Mouse (Mus musculus) adrenal gland, postnatal 36 days (tissue): ENCODE data around the gene Olfr70. TPM values are rescaled to one million over a fixed set of nuclear protein-coding genes. Genes with fewer than 3 reads are reported as not detected.

ENCODE experiments used
- DNase-seq, 2 experiments: peaks; one replicate each; pipeline ENCODE4 v3.0.0; 2021; ENCODE audit warnings: mixed read lengths in 1 of 2
- total RNA-seq, 2 experiments: library from RNA; stranded (reverse); gene quantifications; 2 replicates each; pipeline ENCODE4 v1.2.3; 2021

The Olfr70 gene
- total RNA-seq, 2 experiments from 2014 or later, result not detected

- no peak for DNase-seq
Measured at GRCm38 (mm10) chr4:43655656-43656338, 44.8 kb downstream of the Olfr70 start.

GRCm38 (mm10) chr4:43653161-43654015 lies 47.2 kb downstream of the Olfr70 start, which contains the start of gene Spag8:
Gene Spag8, minus strand, starts transcription at chr4:43653594.
- peak; percentile 35 to 61 for DNase-seq

- DNase-seq, result no peak
Measured at GRCm38 (mm10) chr4:43652726-43653125, 47.9 kb downstream of the Olfr70 start.

- no peak for DNase-seq
Measured at GRCm38 (mm10) chr4:43649783-43650182, 50.8 kb downstream of the Olfr70 start.

Other genes with a start within 250 kb of the Olfr70 start
- 1 to 10 TPM; 2.7 to 3.4 TPM for gene Cd72, start 246.2 kb downstream of the Olfr70 start, total RNA-seq
- not detected for gene Sit1, start 217.1 kb downstream of the Olfr70 start, total RNA-seq
- 10 to 100 TPM; 57.3 to 59.3 TPM for gene Ccdc107, start 207.9 kb downstream of the Olfr70 start, total RNA-seq
- 1 to 10 TPM; 2.6 to 3.5 TPM for gene Arhgef39, start 201.1 kb downstream of the Olfr70 start, total RNA-seq
- gene Car9, start 193.8 kb downstream of the Olfr70 start, total RNA-seq, result 1 to 10 TPM in 1 of 2 experiments, under 1 TPM in 1; 0.49 to 1.2 TPM
- gene Tpm2, start 177.0 kb downstream of the Olfr70 start, total RNA-seq, result 100 to 1,000 TPM in 1 of 2 experiments, 10 to 100 TPM in 1; 69.6 to 143 TPM
- gene Creb3, start 138.5 kb downstream of the Olfr70 start, total RNA-seq, result 100 to 1,000 TPM; 117 to 170 TPM
- 100 to 1,000 TPM; 241 to 244 TPM for gene Tln1, start 138.1 kb downstream of the Olfr70 start, total RNA-seq
- gene Rgp1, start 122.1 kb downstream of the Olfr70 start, total RNA-seq, result 10 to 100 TPM; 40.5 to 53.3 TPM
- gene Gba2, start 121.9 kb downstream of the Olfr70 start, total RNA-seq, result 10 to 100 TPM; 11.0 to 11.5 TPM
- 1 to 10 TPM; 3.2 to 3.4 TPM for gene Msmp, start 116.3 kb downstream of the Olfr70 start, total RNA-seq
- gene Npr2, start 68.9 kb downstream of the Olfr70 start, total RNA-seq, result 10 to 100 TPM; 27.7 to 37.9 TPM
- gene Spag8, start 47.2 kb downstream of the Olfr70 start, total RNA-seq, result under 1 TPM; 0.30 to 0.40 TPM
- gene Hint2, start 44.3 kb downstream of the Olfr70 start, total RNA-seq, result 10 to 100 TPM; 76.8 to 79.3 TPM
- gene Tmem8b, start 31.8 kb downstream of the Olfr70 start, total RNA-seq, result 1 to 10 TPM; 4.7 to 5.0 TPM
- gene Fam221b, start 31.7 kb downstream of the Olfr70 start, total RNA-seq, result under 1 TPM; 0.20 TPM
- not detected for gene Olfr71, start 9.4 kb upstream of the Olfr70 start, total RNA-seq
- gene Hrct1, start 26.4 kb upstream of the Olfr70 start, total RNA-seq, result 1 to 10 TPM; 2.3 to 3.9 TPM
- gene Spaar, start 29.2 kb upstream of the Olfr70 start, total RNA-seq, result 1 to 10 TPM; 1.7 to 2.6 TPM
- gene Olfr159, start 70.2 kb upstream of the Olfr70 start, total RNA-seq, result not detected
- gene Olfr156, start 123.1 kb upstream of the Olfr70 start, total RNA-seq, result not detected
- not detected for gene Olfr157, start 139.4 kb upstream of the Olfr70 start, total RNA-seq
- gene Olfr155, start 150.8 kb upstream of the Olfr70 start, total RNA-seq, result not detected
- gene Reck, start 174.7 kb upstream of the Olfr70 start, total RNA-seq, result 10 to 100 TPM; 20.6 to 22.0 TPM